Mouse (Mus musculus): Measurements from ENCODE around the gene Trpm3.

- TF ChIP-seq TAL1 (conservative IDR thresholded peaks at IDR 0.05; ENCODE audit: low read depth, low read length): no peak
- TF ChIP-seq CTCF (IDR thresholded peaks at IDR 0.05; ENCODE audit: low read depth, low read length): no peak
- TF ChIP-seq GATA1 (IDR thresholded peaks at IDR 0.05; ENCODE audit: borderline replicate concordance, low read length): no peak
- TF ChIP-seq GATA2 (IDR thresholded peaks at IDR 0.05; ENCODE audit: borderline replicate concordance, low read depth, low read length): no peak
- TF ChIP-seq POLR2AphosphoS5 (IDR thresholded peaks at IDR 0.05; ENCODE audit: insufficient replicate concordance, low read depth, low read length): no peak
These were observed 600.4 kb downstream of the Trpm3 start for GRCm38 (mm10) chr19:22739240-22739639.
